Mouse (Mus musculus): ENCODE measurements around the gene Trpm8.

Gene Trpm8

GRCm38 (mm10) chr1:88284946-88285320, 7.5 kb downstream of the Trpm8 start:
- DNase-seq (ENCODE audit: low spot score) = no peak

DNA sequence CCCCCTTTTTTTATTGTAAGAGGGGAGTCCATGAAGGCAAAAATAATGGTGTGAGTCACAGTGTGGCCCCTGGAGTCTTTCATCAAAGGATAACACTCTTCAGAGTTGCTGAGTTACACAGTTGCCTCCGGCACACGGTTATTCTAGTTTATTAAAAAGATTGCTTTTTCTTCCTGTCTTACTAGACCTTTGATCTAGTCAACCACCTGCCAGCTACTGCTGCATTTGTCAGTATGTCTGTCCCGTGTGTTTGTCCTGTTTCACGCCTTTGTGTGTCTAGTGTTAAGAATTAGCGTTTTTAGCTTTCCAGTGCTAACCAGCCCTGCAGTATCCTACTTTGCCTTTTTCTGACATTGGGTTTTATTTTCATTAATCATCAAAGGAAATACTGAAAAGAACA, 8.2 kb downstream of the Trpm8 start:
- no peak for DNase-seq (ENCODE audit: low spot score)

DNA sequence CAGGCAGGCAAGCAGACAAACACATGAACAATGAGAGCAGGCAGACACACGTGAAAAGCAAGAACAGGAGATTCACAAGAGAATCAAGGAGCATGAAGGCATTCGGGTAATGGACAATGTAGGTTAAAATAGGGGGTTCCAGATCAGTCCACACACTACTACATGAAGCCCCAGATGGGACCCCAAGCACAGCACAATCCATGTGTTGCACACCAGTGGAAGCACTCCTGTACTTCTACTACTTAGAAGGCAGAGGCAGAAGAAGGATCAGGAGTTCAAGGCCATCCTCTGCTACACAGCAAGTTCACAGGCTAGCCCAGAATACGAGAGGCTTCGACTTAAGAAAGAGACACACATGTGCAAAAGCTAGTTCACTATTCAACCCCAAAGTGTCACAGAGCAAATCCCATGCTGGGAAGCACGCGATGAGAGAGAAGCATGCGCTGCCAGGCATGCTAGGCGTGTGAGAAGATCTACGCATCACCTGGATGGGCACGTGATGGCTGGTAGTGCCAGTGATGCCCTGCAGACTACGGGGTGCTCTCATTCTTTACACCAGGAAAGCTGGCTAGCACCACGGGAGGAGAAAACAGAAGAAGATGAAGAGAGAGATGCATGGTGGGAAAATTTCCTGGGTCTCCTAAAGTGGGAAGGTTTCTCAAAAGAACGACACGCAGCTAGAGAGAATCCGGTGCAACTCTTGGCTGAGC, 8.8 kb downstream of the Trpm8 start:
- DNase-seq (ENCODE audit: low spot score) = no peak

- no peak for DNase-seq (ENCODE audit: low spot score)
These were observed 9.6 kb downstream of the Trpm8 start for GRCm38 (mm10) chr1:88286887-88287696.

- peak; percentile 91 for DNase-seq (ENCODE audit: low spot score)
These were observed 10.2 kb downstream of the Trpm8 start for GRCm38 (mm10) chr1:88287697-88287980.

GRCm38 (mm10) chr1:88288056-88288788, 10.8 kb downstream of the Trpm8 start:
- no peak for DNase-seq (ENCODE audit: low spot score)

DNA sequence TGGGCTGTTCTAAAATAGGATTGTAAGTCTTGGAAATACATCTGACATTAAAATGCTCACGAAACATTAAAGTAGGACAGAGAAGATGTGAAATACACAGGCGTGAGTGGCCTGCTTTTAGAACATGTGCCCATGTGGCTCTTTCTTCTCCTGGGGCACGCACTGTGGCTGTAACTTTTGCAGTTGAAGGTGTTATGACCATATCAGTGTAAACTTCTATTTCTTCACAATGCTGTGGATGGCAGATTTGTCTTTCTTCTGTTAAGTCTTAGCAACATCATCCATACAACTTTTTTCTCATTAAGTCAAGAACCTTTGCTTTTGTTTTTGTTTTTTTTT, 11.3 kb downstream of the Trpm8 start:
- no peak for DNase-seq (ENCODE audit: low spot score)

GRCm38 (mm10) chr1:88289152-88289551, 11.7 kb downstream of the Trpm8 start:
- DNase-seq (ENCODE audit: low spot score) = no peak

DNA sequence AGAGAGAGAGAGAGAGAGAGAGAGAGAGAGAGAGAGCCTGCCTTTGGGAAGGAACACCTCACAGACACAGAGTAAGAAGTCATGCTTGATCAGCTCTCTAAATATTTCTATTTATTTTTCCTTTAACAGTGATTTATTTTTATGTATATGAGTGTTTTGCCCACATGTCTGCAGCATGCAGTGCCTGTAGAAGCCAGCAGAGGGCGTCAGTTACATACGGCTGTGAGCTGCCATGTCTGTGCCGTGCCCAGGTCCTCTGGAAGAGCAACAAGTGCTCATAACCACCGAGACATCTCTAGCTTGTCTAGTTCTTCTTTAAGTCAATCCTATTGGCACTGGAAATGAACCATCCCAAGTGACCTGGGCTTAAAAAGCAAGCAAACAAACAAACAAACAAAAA, 12.5 kb downstream of the Trpm8 start:
- DNase-seq (ENCODE audit: low spot score) = peak; percentile 74

DNA sequence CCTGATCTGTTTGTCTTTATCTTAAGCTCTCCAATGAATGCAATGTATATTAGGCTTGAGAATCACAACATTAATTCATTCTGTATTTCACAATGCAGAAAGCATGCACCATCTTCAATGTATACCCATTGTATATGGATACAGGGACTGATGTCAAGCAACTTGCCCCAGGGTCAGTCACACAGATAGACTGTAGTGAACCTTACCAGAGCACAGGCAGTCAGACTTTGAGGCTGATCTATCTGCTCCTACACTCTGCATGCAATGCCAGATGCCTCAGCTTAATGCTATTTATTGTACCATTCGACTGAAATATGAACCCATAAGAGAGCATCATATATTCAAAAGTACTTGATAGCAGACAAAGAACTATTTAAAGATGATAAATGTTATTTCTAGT, 13.1 kb downstream of the Trpm8 start:
- DNase-seq (ENCODE audit: low spot score) = no peak

DNA sequence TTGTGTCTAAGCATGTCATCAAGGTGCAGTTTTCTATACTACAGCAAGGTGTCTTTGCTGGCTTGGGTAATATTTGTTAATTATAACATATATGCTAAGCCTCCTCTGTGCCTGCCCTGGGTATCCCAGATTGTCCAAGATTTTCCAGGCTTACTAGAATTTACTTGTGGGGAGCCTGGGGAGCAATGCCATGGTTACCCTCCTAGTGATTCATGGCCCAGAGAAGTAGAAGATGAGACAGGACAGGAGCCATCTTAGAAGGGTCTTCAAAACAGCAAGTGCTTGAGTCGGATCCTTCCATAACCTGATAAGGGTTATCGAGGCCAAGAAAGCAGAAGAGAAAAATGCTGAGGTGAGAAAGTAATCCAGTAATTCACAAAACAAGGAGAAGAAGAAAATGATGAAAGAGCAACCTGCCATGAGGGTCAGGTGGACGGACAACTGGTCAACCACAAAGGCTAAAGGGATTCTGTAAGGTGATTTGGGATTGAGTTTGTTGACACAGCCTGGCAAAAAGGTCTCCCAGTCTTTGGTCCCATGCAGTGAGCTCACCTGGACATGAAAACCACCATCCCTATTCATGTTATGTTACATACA, 14.0 kb downstream of the Trpm8 start:
- DNase-seq (ENCODE audit: low spot score) = no peak

- peak; percentile 10 for DNase-seq (ENCODE audit: low spot score)
These were observed 14.6 kb downstream of the Trpm8 start for GRCm38 (mm10) chr1:88292057-88292456.

- DNase-seq (ENCODE audit: low spot score) = peak; percentile 23
These were observed 17.2 kb downstream of the Trpm8 start for GRCm38 (mm10) chr1:88294650-88295049.

- DNase-seq (ENCODE audit: low spot score) = peak; percentile 7
These were observed 18.9 kb downstream of the Trpm8 start for GRCm38 (mm10) chr1:88296171-88296920.

GRCm38 (mm10) chr1:88297480-88298258, 20.2 kb downstream of the Trpm8 start:
- DNase-seq (ENCODE audit: low spot score) = peak; percentile 17

DNA sequence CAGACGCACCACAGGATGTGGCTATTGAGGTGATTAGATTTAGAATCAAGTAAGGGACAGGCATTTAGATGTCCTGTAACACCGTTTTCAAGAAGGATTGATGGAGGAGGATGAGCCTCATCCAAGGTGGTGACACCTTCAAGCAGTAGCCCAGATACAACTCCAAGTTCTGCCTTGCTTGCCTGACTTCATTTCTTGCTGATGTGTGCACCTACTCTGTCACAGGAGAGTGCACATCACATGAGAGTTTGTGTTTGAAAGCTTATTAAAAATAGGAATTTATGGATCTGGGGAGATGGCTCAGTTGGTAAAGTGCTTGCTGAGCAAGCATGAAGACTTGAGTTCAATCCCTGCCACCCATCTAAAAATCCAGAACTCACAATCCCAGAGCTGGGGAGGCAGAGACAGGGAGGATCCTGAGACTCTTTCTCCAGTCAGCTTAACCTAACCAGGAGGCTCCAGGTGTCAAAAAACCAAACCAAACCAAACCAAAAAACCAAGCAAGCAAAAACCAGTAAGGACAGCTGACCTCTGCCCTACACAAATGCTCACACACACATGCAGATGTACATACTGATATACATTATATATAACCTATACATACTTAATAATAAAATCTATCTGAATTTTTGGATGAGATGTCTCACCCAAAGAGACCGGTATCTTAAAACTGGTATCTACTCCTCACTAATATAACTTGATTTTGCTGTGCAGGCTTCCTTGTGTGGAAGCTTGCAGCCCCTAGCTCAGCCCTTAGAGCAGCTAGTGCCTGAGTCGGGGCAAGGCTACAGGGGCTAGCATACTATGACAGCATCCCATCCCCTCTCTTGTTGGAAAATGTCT, 21.4 kb downstream of the Trpm8 start:
- DNase-seq (ENCODE audit: low spot score) = peak; percentile 11

DNA sequence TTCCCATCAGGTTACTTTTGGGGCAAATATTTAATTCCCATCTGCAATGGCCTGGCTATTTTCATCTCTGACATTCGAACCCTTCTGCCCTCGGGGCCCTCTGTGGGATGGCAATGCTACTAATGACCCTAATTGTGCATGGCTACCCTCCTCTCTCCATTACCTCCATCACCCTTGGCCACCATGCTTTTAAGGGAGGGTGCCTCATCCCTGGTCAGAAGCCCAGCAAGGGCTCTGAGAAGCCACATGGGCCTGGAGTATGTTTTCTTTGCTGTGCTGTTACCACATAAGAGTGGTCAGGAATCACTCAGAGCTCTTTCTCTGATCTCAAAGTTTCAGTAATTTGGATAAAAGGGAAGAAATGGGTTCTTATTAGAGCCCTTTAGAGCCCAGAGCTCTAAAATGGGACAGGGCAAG, 22.1 kb downstream of the Trpm8 start:
- peak; percentile 19 for DNase-seq (ENCODE audit: low spot score)

GRCm38 (mm10) chr1:88300301-88301050, 23.0 kb downstream of the Trpm8 start:
- DNase-seq (ENCODE audit: low spot score) = peak; percentile 14
